Mouse (Mus musculus): ENCODE results near the gene Gm3029.
"Not testable (repeated sequence)": the region's sequence is repeated elsewhere in the genome, so short reads cannot be mapped to it uniquely, and the experiment has no call there.

The Gm3029 gene

DNA sequence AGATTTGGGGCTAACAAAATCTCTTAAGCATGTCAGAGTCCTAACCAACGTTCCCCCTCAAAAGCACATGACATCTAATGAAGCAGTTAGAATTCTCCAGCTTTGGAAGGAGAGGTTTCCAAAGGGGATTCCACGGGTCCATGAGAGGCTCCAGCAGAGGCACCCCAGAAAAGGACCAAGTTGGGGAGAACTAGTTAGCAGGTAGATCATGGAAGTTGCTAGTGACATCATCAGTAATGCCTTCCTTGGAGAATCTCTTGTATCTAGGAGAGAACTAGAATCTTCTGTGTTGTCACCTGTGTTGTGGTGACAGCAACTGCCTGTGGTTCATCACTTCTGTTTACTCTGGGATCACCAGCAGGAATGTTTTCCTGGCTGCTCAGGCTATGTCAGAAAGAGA, at the start of gene Gm3029:
Gene Gm3029, plus strand, starts transcription at position 301 of the 400 bp plus-strand sequence.
- DNase-seq (ENCODE audit: low spot score in 2 of 2), result not testable (repeated sequence)

DNA sequence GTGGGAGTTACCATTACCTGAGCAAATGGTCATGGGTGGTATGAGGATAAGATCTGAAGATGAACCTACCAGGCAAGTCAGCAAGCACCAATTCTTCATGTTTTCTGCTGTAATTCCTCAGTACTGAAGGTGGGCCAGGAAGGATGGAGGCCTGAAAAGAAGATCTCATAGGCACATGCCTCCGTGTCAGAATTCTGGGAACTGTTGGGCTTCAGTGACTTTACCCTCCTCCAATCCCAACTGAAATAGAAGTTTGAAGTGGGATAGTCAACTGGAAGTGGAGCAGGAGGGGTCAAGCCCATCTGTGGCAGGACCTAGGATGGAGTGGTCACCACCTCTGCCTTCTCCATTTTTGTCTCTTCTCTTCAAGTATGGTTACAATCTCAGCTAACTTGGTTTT, 47.7 kb upstream of the Gm3029 start, which contains the start of gene Gm2916:
Gene Gm2916, plus strand, starts transcription at position 301 of the 400 bp plus-strand sequence.
- DNase-seq (ENCODE audit: low spot score in 2 of 2), result not testable (repeated sequence)

DNA sequence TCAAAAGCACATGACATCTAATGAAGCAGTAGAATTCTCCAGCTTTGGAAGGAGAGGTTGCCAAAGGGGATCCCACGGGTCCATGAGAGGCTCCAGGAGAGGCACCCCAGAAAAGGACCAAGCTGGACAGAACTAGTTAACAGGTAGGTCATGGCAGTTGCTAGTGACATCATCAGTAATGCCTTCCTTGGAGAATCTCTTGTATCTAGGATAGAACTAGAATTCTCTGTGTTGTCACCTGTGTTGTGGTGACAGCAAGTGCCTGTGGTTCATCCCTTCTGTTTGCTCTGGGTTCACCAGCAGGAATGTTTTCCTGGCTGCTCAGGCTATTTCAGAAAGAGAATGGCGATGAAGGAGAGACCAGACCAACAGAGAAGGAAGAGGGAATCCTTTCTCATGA, 31.7 kb downstream of the Gm3029 start, which contains the start of gene Gm3095:
Gene Gm3095, plus strand, starts transcription at position 301 of the 400 bp plus-strand sequence.
- not testable (repeated sequence) for DNase-seq (ENCODE audit: low spot score in 2 of 2)
